Mouse (Mus musculus): ENCODE results near the gene Slc4a5.

DNA sequence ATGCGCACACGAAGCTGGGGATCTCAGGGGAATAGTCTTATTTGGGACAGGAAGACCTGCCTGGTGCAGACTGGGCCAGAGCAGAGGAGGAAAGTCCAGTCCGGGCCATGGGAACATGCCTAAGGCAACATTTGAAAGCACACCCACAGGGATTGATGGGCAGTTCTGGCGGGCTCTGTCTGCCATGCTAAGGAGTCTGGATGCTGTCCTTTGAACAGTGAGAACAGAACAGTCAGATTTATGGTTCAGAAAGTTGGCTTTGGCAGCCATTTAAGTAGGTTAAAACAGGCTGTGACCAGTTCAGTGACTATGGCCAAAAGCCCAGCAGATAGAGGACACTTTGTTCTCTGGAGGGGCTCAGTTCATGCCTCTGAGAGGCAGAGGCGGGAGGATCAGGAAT, 82.6 kb downstream of the Slc4a5 start:
- TF ChIP-seq CTCF (IDR thresholded peaks at IDR 0.05; ENCODE audit: extremely low read depth, insufficient read depth, low read length) = no peak
- no peak for TF ChIP-seq POLR2A (IDR thresholded peaks at IDR 0.05; ENCODE audit: extremely low read depth, insufficient read depth, low read length)
